ENCODE assay signal across 8 mouse cellular contexts in the genomic region with DNA sequence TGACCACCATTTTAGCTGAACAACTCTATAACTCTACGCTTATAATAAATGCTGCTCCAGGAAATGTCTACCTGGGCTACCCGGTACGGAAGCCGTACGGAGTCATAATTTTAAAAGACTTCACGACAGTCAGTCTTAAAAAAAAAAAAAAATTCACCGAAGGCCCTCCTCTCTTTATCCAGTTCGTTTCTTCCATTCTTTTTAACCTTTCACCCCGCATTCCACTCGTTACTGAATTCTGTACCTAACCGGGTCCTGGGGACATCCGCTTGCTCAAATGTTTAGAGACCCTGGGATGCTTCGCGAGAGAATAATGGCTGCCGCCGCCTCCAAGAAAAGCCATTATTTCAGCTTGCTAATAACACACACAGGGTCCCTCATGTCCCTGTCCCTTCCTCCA. TPM values are rescaled to one million over a fixed set of nuclear protein-coding genes. Genes with fewer than 3 reads are reported as not detected.
A peak's percentile ranks its signal among the peaks of the same experiment; 100 is the strongest.
DNase-seq lines count a peak whose midpoint lies in the region; ATAC-seq and TF ChIP-seq lines count a peak whose summit lies in the region.

No protein-coding gene starts in this region.

- TF ChIP-seq EP300 in heart, postnatal 0 days (IDR thresholded peaks at IDR 0.05; ENCODE audit: low read depth): no peak

- H3K4me3 ChIP-seq in heart, embryonic 10.5 days: peak overlapping the region; percentile 63
- H3K4me3 ChIP-seq in heart, postnatal 0 days (ENCODE audit: low read depth, low read length): peak overlapping the region; percentile 62
- peak overlapping the region; percentile 53 for H3K4me3 ChIP-seq in midbrain, embryonic 12.5 days

- H3K27me3 ChIP-seq in heart, embryonic 10.5 days (ENCODE audit: insufficient read depth, poor library complexity, severe bottlenecking): no peaks in the 10 kb centered on the region
- H3K27me3 ChIP-seq in heart, postnatal 0 days (ENCODE audit: control insufficient read depth, insufficient read depth, low read length): no peaks in the 10 kb centered on the region
- H3K27me3 ChIP-seq in midbrain, embryonic 12.5 days: no peaks in the 10 kb centered on the region

- TF ChIP-seq CTCF in heart, postnatal 0 days (IDR thresholded peaks at IDR 0.05; ENCODE audit: low read depth): no peak

- ATAC-seq in CD4-positive, CD25-positive, alpha-beta regulatory T cell, adult 4 months: peak; percentile 40
- peak; percentile 10 for ATAC-seq in heart, postnatal 0 days (ENCODE audit: insufficient read depth, low read depth)
- no peak; the same call in 1 of the 2 replicates for ATAC-seq in midbrain, embryonic 12.5 days (ENCODE audit: low FRiP score, low read depth)

- no peaks in the 10 kb centered on the region for H3K9me3 ChIP-seq in heart, embryonic 10.5 days
- H3K9me3 ChIP-seq in heart, postnatal 0 days (replicated peaks; ENCODE audit: control insufficient read depth, low read length): no peaks in the 10 kb centered on the region
- H3K9me3 ChIP-seq in midbrain, embryonic 12.5 days: no peaks in the 10 kb centered on the region

- H3K4me2 ChIP-seq in heart, postnatal 0 days (ENCODE audit: low read depth, low read length): peak overlapping the region; percentile 54
- peak overlapping the region; percentile 52 for H3K4me2 ChIP-seq in midbrain, embryonic 12.5 days (replicated peaks)

- H3K36me3 ChIP-seq in heart, embryonic 10.5 days: no peaks in the 10 kb centered on the region
- H3K36me3 ChIP-seq in heart, postnatal 0 days (replicated peaks; ENCODE audit: control insufficient read depth, insufficient read depth, low read length): no peaks in the 10 kb centered on the region
- H3K36me3 ChIP-seq in midbrain, embryonic 12.5 days: no peaks in the 10 kb centered on the region

- DNase-seq in heart, embryonic 10.5 days (ENCODE audit: low spot score): no peak
- DNase-seq in heart, postnatal 36 days: no peak
- DNase-seq in cerebellum, postnatal 36 days: peak; percentile 38 to 52
- peak; percentile 33 for DNase-seq in heart, postnatal 0 days (ENCODE audit: low spot score)
- DNase-seq in left cerebral cortex, postnatal 25 days (ENCODE audit: low spot score in 2 of 2): peak; percentile 32 to 58
- peak; percentile 26 for DNase-seq in testis, postnatal 14 days (ENCODE audit: low spot score)

- intact Hi-C loops in heart, postnatal 36 days (cut with DNase I): loop anchor here (5.0 to 10.0 kb wide), 2 partner anchors 271 to 499 kb away; a partner anchor contains a TSS
- intact Hi-C loops in left cerebral cortex, postnatal 25 days (cut with DNase I): loop anchor here (5.0 kb wide), 1 partner anchor 271 kb away; a partner anchor contains a TSS

- peak overlapping the region; percentile 66 for H3K9ac ChIP-seq in heart, postnatal 0 days (replicated peaks; ENCODE audit: low read depth, low read length)
- peak overlapping the region; percentile 43; the same call in 1 of the 2 replicates for H3K9ac ChIP-seq in midbrain, embryonic 12.5 days (replicated peaks)

- no peaks in the 10 kb centered on the region for H3K4me1 ChIP-seq in heart, embryonic 10.5 days
- no peaks in the 10 kb centered on the region for H3K4me1 ChIP-seq in heart, postnatal 0 days (ENCODE audit: control insufficient read depth, insufficient read depth)
- no peaks in the 10 kb centered on the region for H3K4me1 ChIP-seq in midbrain, embryonic 12.5 days

- WGBS in heart, embryonic 10.5 days: 18% methylated on average over 16 of the region's 16 CpGs
- WGBS in heart, postnatal 0 days: 18% methylated on average over 16 of the region's 16 CpGs
- whole genome bisulfite sequencing in midbrain, embryonic 12.5 days: 25% methylated on average over 16 of the region's 16 CpGs

- H3K27ac ChIP-seq in heart, embryonic 10.5 days: peak overlapping the region; percentile 85
- peak overlapping the region; percentile 89 for H3K27ac ChIP-seq in heart, postnatal 0 days (ENCODE audit: low read depth)
- peak overlapping the region; percentile 73 for H3K27ac ChIP-seq in midbrain, embryonic 12.5 days (replicated peaks)

RNA-seq across cellular contexts. Expression of a gene that starts 0.7 kb away (rescaled TPM):
- 13.5 and 14.3 TPM in 2 replicates for polyA plus RNA-seq in heart, embryonic 10.5 days (2016; fragmentation: Nextera tagmentation; extraction: Ambion mirVana)
- total RNA-seq in heart, postnatal 36 days (2021): 1 to 10 TPM; 2.4 to 4.0 TPM
- 1 to 10 TPM; 2.8 to 4.4 TPM for polyA plus RNA-seq in CD4-positive, CD25-positive, alpha-beta regulatory T cell, adult 4 months (2017; shearing (Covaris generic))
- 3.4 and 12.7 TPM in 2 replicates for total RNA-seq in heart, postnatal 0 days (2014; rRNA removed; ENCODE audit: low replicate concordance)
- 7.4 and 7.6 TPM in 2 replicates for polyA plus RNA-seq in heart, postnatal 0 days (2015; fragmentation: Nextera tagmentation; extraction: Ambion mirVana)
- 10 to 100 TPM; 18.6 to 21.9 TPM for total RNA-seq in left cerebral cortex, postnatal 25 days (2021)
- 44.1 and 44.9 TPM in 2 replicates for polyA plus RNA-seq in midbrain, embryonic 12.5 days (2016; fragmentation: Nextera tagmentation; extraction: Ambion mirVana)

RNA-seq across cellular contexts. Expression of a gene that starts 36.1 kb away (rescaled TPM):
- 1.5 TPM in 1 of 2 replicates, not detected in the other for polyA plus RNA-seq in heart, embryonic 10.5 days (2016; fragmentation: Nextera tagmentation; extraction: Ambion mirVana)
- not detected for total RNA-seq in heart, postnatal 36 days (2021)
- polyA plus RNA-seq in CD4-positive, CD25-positive, alpha-beta regulatory T cell, adult 4 months (2017; shearing (Covaris generic)): not detected
- total RNA-seq in heart, postnatal 0 days (2014; rRNA removed; ENCODE audit: low replicate concordance): not detected in 2 replicates
- not detected in 2 replicates for polyA plus RNA-seq in heart, postnatal 0 days (2015; fragmentation: Nextera tagmentation; extraction: Ambion mirVana)
- total RNA-seq in left cerebral cortex, postnatal 25 days (2021): not detected
- polyA plus RNA-seq in midbrain, embryonic 12.5 days (2016; fragmentation: Nextera tagmentation; extraction: Ambion mirVana): not detected in 2 replicates

Comparison
In these comparisons a context has a peak if more than half of its experiments do, and no peak if none do; other contexts are left out.
1. DNase-seq: peak in cerebellum, postnatal 36 days (2 of 2), heart, postnatal 0 days (single experiment), left cerebral cortex, postnatal 25 days (2 of 2) and testis, postnatal 14 days (single experiment); none in heart, embryonic 10.5 days (single experiment) and heart, postnatal 36 days (0 of 2).
2. Peak in every context shown above with its lines, with median percentiles within 50 percentile points of each other: H3K27ac ChIP-seq and H3K4me3 ChIP-seq.